Mouse (Mus musculus): ENCODE measurements at regions not wholly inside any gene's neighbourhood (a gene's known extent, or its start where the extent isn't known, plus 50 kb on each side); places are given as distances from the start of the nearest gene placed in this dataset.

- H3K27me3 ChIP-seq (ENCODE audit: control insufficient read depth in 1 of 2, insufficient read depth in 2 of 2, low read length in 2 of 2): no peaks in the 10 kb centered on the region; a peak in 1 of 4 replicates
- no peaks in the 10 kb centered on the region for H3K9me3 ChIP-seq (replicated peaks; ENCODE audit: insufficient read depth, low read length)
- H3K4me1 ChIP-seq (ENCODE audit: control insufficient read depth in 1 of 2, insufficient read depth in 2 of 2, low read length in 2 of 2): no peaks in the 10 kb centered on the region
Observed at GRCm38 (mm10) chr13:52428527-52428926, 102.6 kb downstream of the Diras2 start.

GRCm38 (mm10) chr13:52436756-52437155 is 94.3 kb downstream of the Diras2 start:
- Histone ChIP-seq H3K36me3 (ENCODE audit: control insufficient read depth in 1 of 2, insufficient read depth in 2 of 2, low read length in 2 of 2) (no peaks in the 10 kb centered on the region), H3K79me2 (ENCODE audit: control insufficient read depth, insufficient read depth, low read length, poor library complexity) (no peaks in the 10 kb centered on the region)
- TF ChIP-seq CHD2 (IDR thresholded peaks at IDR 0.05; ENCODE audit: low read length) (no peak), RAD21 (IDR thresholded peaks at IDR 0.05; ENCODE audit: low read depth, low read length) (no peak), CHD1 (IDR thresholded peaks at IDR 0.05; ENCODE audit: low read depth, low read length) (no peak), SMC3 (IDR thresholded peaks at IDR 0.05; ENCODE audit: low read depth, low read length) (no peak), ZC3H11A (IDR thresholded peaks at IDR 0.05; ENCODE audit: low read depth, low read length) (no peak), JUND (IDR thresholded peaks at IDR 0.05; ENCODE audit: low read depth, low read length) (no peak), ZKSCAN1 (IDR thresholded peaks at IDR 0.05; ENCODE audit: low read depth, low read length) (no peak), POLR2AphosphoS2 (IDR thresholded peaks at IDR 0.05; ENCODE audit: low read length) (no peak), CTCF (IDR thresholded peaks at IDR 0.05 in 2 of 3, conservative IDR thresholded peaks at IDR 0.05 in 1 of 3; ENCODE audit: control insufficient read depth in 1 of 3, insufficient read depth in 1 of 3, low read depth in 2 of 3, low read length in 3 of 3, poor library complexity in 1 of 3, severe bottlenecking in 1 of 3) (no peak)

More at GRCm38 (mm10) chr13:52428527-52428926, 102.6 kb downstream of the Diras2 start:
- H3K27ac ChIP-seq (ENCODE audit: control insufficient read depth, low read depth, low read length): no peak overlapping the region
- no peak for TF ChIP-seq ETS1 (IDR thresholded peaks at IDR 0.05; ENCODE audit: low read depth, low read length)
- TF ChIP-seq CHD2 (IDR thresholded peaks at IDR 0.05; ENCODE audit: low read length): no peak
- TF ChIP-seq TAL1 (IDR thresholded peaks at IDR 0.05; ENCODE audit: low read length): no peak
- TF ChIP-seq ZMIZ1 (IDR thresholded peaks at IDR 0.05; ENCODE audit: low read depth, low read length): no peak
- no peak for TF ChIP-seq JUND (IDR thresholded peaks at IDR 0.05; ENCODE audit: low read depth, low read length)
- TF ChIP-seq SMC3 (IDR thresholded peaks at IDR 0.05; ENCODE audit: low read depth, low read length): no peak
- no peak for TF ChIP-seq TBP (IDR thresholded peaks at IDR 0.05; ENCODE audit: low read depth, low read length)
- TF ChIP-seq MAX (IDR thresholded peaks at IDR 0.05; ENCODE audit: low read length): no peak
- no peak for TF ChIP-seq POLR2AphosphoS5 (IDR thresholded peaks at IDR 0.05; ENCODE audit: borderline replicate concordance, low read depth, low read length)
- TF ChIP-seq RCOR1 (IDR thresholded peaks at IDR 0.05; ENCODE audit: low read depth, low read length): no peak
- no peak for TF ChIP-seq MAFK (IDR thresholded peaks at IDR 0.05; ENCODE audit: borderline replicate concordance, low read depth, low read length)
- TF ChIP-seq CTCF (IDR thresholded peaks at IDR 0.05 in 2 of 3, conservative IDR thresholded peaks at IDR 0.05 in 1 of 3; ENCODE audit: control insufficient read depth in 1 of 3, insufficient read depth in 1 of 3, low read depth in 2 of 3, low read length in 3 of 3, poor library complexity in 1 of 3, severe bottlenecking in 1 of 3): no peak
- TF ChIP-seq ELF1 (IDR thresholded peaks at IDR 0.05; ENCODE audit: low read depth, low read length): no peak
- no peak for TF ChIP-seq USF2 (IDR thresholded peaks at IDR 0.05; ENCODE audit: borderline replicate concordance in 1 of 2, insufficient read depth in 1 of 2, low read depth in 1 of 2, low read length in 2 of 2)
- no peak for TF ChIP-seq POLR2AphosphoS2 (IDR thresholded peaks at IDR 0.05; ENCODE audit: low read length)
- no peak for TF ChIP-seq KAT2A (conservative IDR thresholded peaks at IDR 0.05; ENCODE audit: low read depth, low read length)
- no peak for TF ChIP-seq GABPA (IDR thresholded peaks at IDR 0.05; ENCODE audit: low read depth, low read length)
- no peak overlapping the region for H3K4me3 ChIP-seq (ENCODE audit: control insufficient read depth in 1 of 2, insufficient read depth in 1 of 2, low read depth in 2 of 2, low read length in 2 of 2)
- no peak overlapping the region for H3K9ac ChIP-seq (ENCODE audit: control insufficient read depth, low read depth, low read length, poor library complexity, severe bottlenecking)
- no peaks in the 10 kb centered on the region for H3K79me2 ChIP-seq (ENCODE audit: control insufficient read depth, insufficient read depth, low read length, poor library complexity)
- no peaks in the 10 kb centered on the region for H3K36me3 ChIP-seq (ENCODE audit: control insufficient read depth in 1 of 2, insufficient read depth in 2 of 2, low read length in 2 of 2)
- no peak for DNase-seq (ENCODE audit: low read depth, low spot score)

More at GRCm38 (mm10) chr13:52436756-52437155, 94.3 kb downstream of the Diras2 start:
- H3K4me1 ChIP-seq (ENCODE audit: control insufficient read depth in 1 of 2, insufficient read depth in 2 of 2, low read length in 2 of 2): no peaks in the 10 kb centered on the region
- H3K9me3 ChIP-seq (replicated peaks; ENCODE audit: insufficient read depth, low read length): no peaks in the 10 kb centered on the region
- no peak overlapping the region for H3K27ac ChIP-seq (ENCODE audit: control insufficient read depth, low read depth, low read length)
- H3K27me3 ChIP-seq (ENCODE audit: control insufficient read depth in 1 of 2, insufficient read depth in 2 of 2, low read length in 2 of 2): no peaks in the 10 kb centered on the region
- no peak overlapping the region for H3K9ac ChIP-seq (ENCODE audit: control insufficient read depth, low read depth, low read length, poor library complexity, severe bottlenecking)
- no peak overlapping the region for H3K4me3 ChIP-seq (ENCODE audit: control insufficient read depth in 1 of 2, insufficient read depth in 1 of 2, low read depth in 2 of 2, low read length in 2 of 2)
- DNase-seq (ENCODE audit: low read depth, low spot score): no peak

Measured in MEL (cell line).